Mouse (Mus musculus) telencephalon, adult 2 months (tissue): ENCODE data around the gene Gm17087.

Experiments used
- DNase-seq: peaks from one replicate; pipeline ENCODE4 v3.0.0-alpha.2; 2011; ENCODE audit warnings: low read depth, low spot score

Gene Gm17087

GRCm38 (mm10) chr17:8566850-8567249, at the start of gene Gm17087:
TSS of gene Gm17087 (minus strand) at chr17:8566950.
- no peak for DNase-seq

- DNase-seq = peak; percentile 68
These were observed 47.3 kb upstream of the Gm17087 start for GRCm38 (mm10) chr17:8613882-8614551.

GRCm38 (mm10) chr17:8611916-8612315, 45.2 kb upstream of the Gm17087 start:
- DNase-seq = no peak

- DNase-seq = no peak
These were observed 39.9 kb upstream of the Gm17087 start for GRCm38 (mm10) chr17:8606695-8607094.

GRCm38 (mm10) chr17:8605921-8606320, 39.2 kb upstream of the Gm17087 start:
- DNase-seq = no peak

- no peak for DNase-seq
These were observed 36.2 kb upstream of the Gm17087 start for GRCm38 (mm10) chr17:8602976-8603375.

GRCm38 (mm10) chr17:8597790-8598189, 31.0 kb upstream of the Gm17087 start:
- DNase-seq = peak; percentile 45

GRCm38 (mm10) chr17:8592427-8593277, 25.9 kb upstream of the Gm17087 start:
- DNase-seq = peak; percentile 65

- DNase-seq = peak; percentile 64
These were observed 14.8 kb upstream of the Gm17087 start for GRCm38 (mm10) chr17:8581579-8581978.

GRCm38 (mm10) chr17:8580360-8580759, 13.6 kb upstream of the Gm17087 start:
- no peak for DNase-seq

- DNase-seq = no peak
These were observed 7.0 kb upstream of the Gm17087 start for GRCm38 (mm10) chr17:8573542-8574260.

- no peak for DNase-seq
These were observed 3.9 kb downstream of the Gm17087 start for GRCm38 (mm10) chr17:8562886-8563280.

GRCm38 (mm10) chr17:8562101-8562885, 4.5 kb downstream of the Gm17087 start:
- DNase-seq = no peak

GRCm38 (mm10) chr17:8557926-8558325, 8.8 kb downstream of the Gm17087 start:
- DNase-seq = no peak

- DNase-seq = no peak
These were observed 10.5 kb downstream of the Gm17087 start for GRCm38 (mm10) chr17:8556223-8556622.

- DNase-seq = no peak
These were observed 11.0 kb downstream of the Gm17087 start for GRCm38 (mm10) chr17:8555785-8556184.

GRCm38 (mm10) chr17:8554219-8554618, 12.5 kb downstream of the Gm17087 start:
- no peak for DNase-seq

- no peak for DNase-seq
These were observed 13.1 kb downstream of the Gm17087 start for GRCm38 (mm10) chr17:8553601-8554000.

GRCm38 (mm10) chr17:8552346-8553035, 14.3 kb downstream of the Gm17087 start:
- DNase-seq = no peak

GRCm38 (mm10) chr17:8551641-8552040, 15.1 kb downstream of the Gm17087 start:
- DNase-seq = no peak

- DNase-seq = no peak
These were observed 18.0 kb downstream of the Gm17087 start for GRCm38 (mm10) chr17:8548733-8549132.
